Mouse (Mus musculus) heart, embryonic 13.5 days (tissue): ENCODE results near the gene Fbxw4. TPM values are rescaled to one million over a fixed set of nuclear protein-coding genes. Genes with fewer than 3 reads are reported as not detected.

ENCODE experiments used
- ATAC-seq: fragments of 200-750 bp; cut with Nextera tagmentation; 2 replicates; pipeline ENCODE4 v1.8.0; 2017; ENCODE audit warnings: moderate TSS enrichment; ENCODE audit not compliant: insufficient number of reproducible peaks, low FRiP score, low TSS enrichment; ENCODE audit errors: extremely low read depth
- H3K27ac ChIP-seq: fragments of 300-500 bp; sonication (generic); replicated peaks from 2 replicates; pipeline ENCODE4 v1.5.1; 2015; ENCODE audit warnings: moderate library complexity, mild to moderate bottlenecking, inconsistent platforms
- H3K27me3 ChIP-seq: fragments of 300-500 bp; sonication (generic); replicated peaks from 2 replicates; pipeline ENCODE4 v1.6.1; 2015; ENCODE audit warnings: mild to moderate bottlenecking, inconsistent platforms
- H3K36me3 ChIP-seq: fragments of 300-500 bp; sonication (generic); 2 replicates; pipeline ENCODE4 v1.6.1; 2015; ENCODE audit warnings: mild to moderate bottlenecking, inconsistent platforms
- H3K4me1 ChIP-seq: fragments of 300-500 bp; sonication (generic); 2 replicates; pipeline ENCODE4 v1.6.1; 2015; ENCODE audit warnings: inconsistent platforms
- H3K4me2 ChIP-seq: fragments of 300-500 bp; sonication (generic); 2 replicates; pipeline ENCODE4 v1.6.1; 2015; ENCODE audit warnings: inconsistent platforms, mild to moderate bottlenecking, moderate library complexity
- H3K4me3 ChIP-seq: fragments of 300-500 bp; sonication (generic); 2 replicates; pipeline ENCODE4 v1.5.1; 2015; ENCODE audit warnings: moderate library complexity, mild to moderate bottlenecking, inconsistent platforms
- H3K9ac ChIP-seq: fragments of 300-500 bp; sonication (generic); 2 replicates; pipeline ENCODE4 v1.6.1; 2015; ENCODE audit warnings: inconsistent platforms, mild to moderate bottlenecking, moderate library complexity
- H3K9me3 ChIP-seq: fragments of 300-500 bp; sonication (generic); 2 replicates; pipeline ENCODE4 v1.6.1; 2016; ENCODE audit warnings: inconsistent platforms
- WGBS: fragments of 180-500 bp; shearing (Covaris S2); methylation state at CpG from one replicate; pipeline ENCODE4 v1.1.7; 2015; ENCODE audit warnings: mixed read lengths; 5-methylcytosine and 5-hydroxymethylcytosine counted together
- polyA plus RNA-seq: library from polyadenylated mRNA; unstranded; fragments of >200 nt; fragmentation: Nextera tagmentation; extraction: Ambion mirVana; gene quantifications from 2 replicates; pipeline ENCODE4 v1.2.1, GENCODE M21; 2015

Gene Fbxw4
- polyA plus RNA-seq, 1 experiment from 2014 or later: 3.3 TPM

- H3K4me2 ChIP-seq: no peak overlapping the region
- H3K9ac ChIP-seq: no peak overlapping the region
- H3K27ac ChIP-seq: no peak overlapping the region
- H3K36me3 ChIP-seq: no peaks in the 10 kb centered on the region
- ATAC-seq: no peak
- no peak overlapping the region for H3K4me3 ChIP-seq
- peaks cover 26% of the 10 kb centered on the region for H3K4me1 ChIP-seq
- WGBS: 68% methylated on average over 8 of the region's 8 CpGs
- no peaks in the 10 kb centered on the region for H3K9me3 ChIP-seq
- H3K27me3 ChIP-seq: peaks cover 60% of the 10 kb centered on the region
Observed at GRCm38 (mm10) chr19:45535214-45535735, 124.8 kb downstream of the Fbxw4 start.

GRCm38 (mm10) chr19:45533617-45534016 lies 126.5 kb downstream of the Fbxw4 start:
- no peak for ATAC-seq
- no peak overlapping the region for H3K4me3 ChIP-seq
- no peak overlapping the region for H3K9ac ChIP-seq
- peaks cover 44% of the 10 kb centered on the region for H3K27me3 ChIP-seq
- H3K4me1 ChIP-seq: peaks cover 43% of the 10 kb centered on the region
- H3K9me3 ChIP-seq: no peaks in the 10 kb centered on the region
- no peak overlapping the region for H3K27ac ChIP-seq
- peaks cover 11% of the 10 kb centered on the region for H3K36me3 ChIP-seq
- 57% methylated on average over 7 of the region's 7 CpGs for WGBS
- no peak overlapping the region for H3K4me2 ChIP-seq

- WGBS: 42% methylated on average over 6 of the region's 6 CpGs
- 0 out of 2 replicates have a peak overlapping the region, but pooled peaks have one; percentile 24 for H3K9ac ChIP-seq
- H3K27ac ChIP-seq: peak overlapping the region; percentile 77
- peaks cover 52% of the 10 kb centered on the region for H3K4me1 ChIP-seq
- H3K27me3 ChIP-seq: peaks cover 27% of the 10 kb centered on the region
- H3K4me2 ChIP-seq: no peak overlapping the region
- ATAC-seq: no peak; the same call in 1 of the 2 replicates
- peaks cover 31% of the 10 kb centered on the region for H3K36me3 ChIP-seq
- H3K9me3 ChIP-seq: no peaks in the 10 kb centered on the region
- H3K4me3 ChIP-seq: no peak overlapping the region
Observed at GRCm38 (mm10) chr19:45531554-45531953, 128.6 kb downstream of the Fbxw4 start.

- Histone ChIP-seq H3K4me3 (no peak overlapping the region), H3K27ac (peak overlapping the region; percentile 77), H3K9ac (no peak overlapping the region; the same call in none of the 2 replicates), H3K36me3 (peaks cover 42% of the 10 kb centered on the region), H3K4me1 (peaks cover 52% of the 10 kb centered on the region), H3K4me2 (no peak overlapping the region), H3K27me3 (peaks cover 15% of the 10 kb centered on the region), H3K9me3 (no peaks in the 10 kb centered on the region)
- no peak for ATAC-seq
- 53% methylated on average over 15 of the region's 15 CpGs for WGBS
Observed at GRCm38 (mm10) chr19:45530200-45530995, 129.7 kb downstream of the Fbxw4 start.

- Histone ChIP-seq H3K9me3 (no peaks in the 10 kb centered on the region), H3K9ac (peak overlapping the region; percentile 15), H3K36me3 (peaks cover 53% of the 10 kb centered on the region), H3K4me3 (no peak overlapping the region), H3K27ac (peak overlapping the region; percentile 77), H3K4me2 (no peak overlapping the region), H3K27me3 (peaks cover 4% of the 10 kb centered on the region; the same call in 1 of the 2 replicates), H3K4me1 (peaks cover 47% of the 10 kb centered on the region)
- WGBS: 64% methylated on average over 5 of the region's 5 CpGs
- ATAC-seq: no peak
Observed at GRCm38 (mm10) chr19:45529294-45529693, 130.8 kb downstream of the Fbxw4 start.

Other genes with a start within 250 kb of the Fbxw4 start
- gene Poll, start 99.8 kb downstream of the Fbxw4 start, polyA plus RNA-seq: 13.2 and 15.6 TPM in 2 replicates
- gene Gm17018, start 99.7 kb downstream of the Fbxw4 start, polyA plus RNA-seq: 27.7 and 31.1 TPM in 2 replicates
- 0.25 and 0.37 TPM in 2 replicates for gene Fgf8, start 82.6 kb upstream of the Fbxw4 start, polyA plus RNA-seq
- 9.9 and 11.2 TPM in 2 replicates for gene Npm3, start 89.3 kb upstream of the Fbxw4 start, polyA plus RNA-seq
- 32.6 and 33.4 TPM in 2 replicates for gene Mgea5, start 123.5 kb upstream of the Fbxw4 start, polyA plus RNA-seq
- gene Kcnip2, start 155.7 kb upstream of the Fbxw4 start, polyA plus RNA-seq: 0.66 and 0.76 TPM in 2 replicates